Mouse (Mus musculus): ENCODE results near the gene Krtcap2.

DNA sequence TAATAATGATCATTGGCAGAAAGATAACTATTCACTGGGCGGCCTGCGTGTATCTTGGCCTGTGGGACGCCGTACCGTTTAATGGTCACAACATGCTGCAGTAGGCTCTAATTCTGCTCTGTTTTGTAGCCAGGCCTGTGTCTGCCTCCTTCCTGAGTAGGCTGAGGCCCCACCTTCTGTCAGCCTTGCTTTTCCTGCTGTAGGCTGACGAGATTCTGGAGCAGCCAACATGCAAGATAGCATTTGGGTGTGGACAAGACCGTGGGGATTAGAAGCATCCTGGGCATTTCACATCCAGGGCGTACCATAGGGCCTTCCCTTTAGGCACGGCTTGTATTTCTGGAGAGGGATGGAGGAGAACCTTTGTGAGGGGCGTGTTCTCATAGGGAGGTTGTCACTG lies 16.7 kb downstream of the Krtcap2 start:
- no peak for TF ChIP-seq POLR2A (IDR thresholded peaks at IDR 0.05; ENCODE audit: extremely low read depth, insufficient read depth, low read length)
- TF ChIP-seq CTCF (IDR thresholded peaks at IDR 0.05; ENCODE audit: extremely low read depth, insufficient read depth, low read length): no peak
